Mouse (Mus musculus) left cerebral cortex, postnatal 25 days (tissue): ENCODE data around the gene Gm38392. TPM values are rescaled to one million over a fixed set of nuclear protein-coding genes. Genes with fewer than 3 reads are reported as not detected.
"Not testable (repeated sequence)": the region's sequence is repeated elsewhere in the genome, so short reads cannot be mapped to it uniquely, and the experiment has no call there.

Experiments used
- DNase-seq, 2 experiments: peaks; one replicate each; pipeline ENCODE4 v3.0.0; 2022; ENCODE audit warnings: low spot score in 2 of 2, mixed read lengths in 1 of 2
- intact Hi-C: fragments of 180-260 bp; cut with DNase I; formaldehyde crosslinking; loops from one replicate; pipeline ENCODE4 v1.15.1; 2025
- total RNA-seq, 2 experiments: library from RNA; stranded (reverse); gene quantifications; 2 replicates each; pipeline ENCODE4 v1.2.3; 2021

Gene Gm38392
- total RNA-seq, 2 experiments from 2014 or later = 0.37 to 0.41 TPM

DNA sequence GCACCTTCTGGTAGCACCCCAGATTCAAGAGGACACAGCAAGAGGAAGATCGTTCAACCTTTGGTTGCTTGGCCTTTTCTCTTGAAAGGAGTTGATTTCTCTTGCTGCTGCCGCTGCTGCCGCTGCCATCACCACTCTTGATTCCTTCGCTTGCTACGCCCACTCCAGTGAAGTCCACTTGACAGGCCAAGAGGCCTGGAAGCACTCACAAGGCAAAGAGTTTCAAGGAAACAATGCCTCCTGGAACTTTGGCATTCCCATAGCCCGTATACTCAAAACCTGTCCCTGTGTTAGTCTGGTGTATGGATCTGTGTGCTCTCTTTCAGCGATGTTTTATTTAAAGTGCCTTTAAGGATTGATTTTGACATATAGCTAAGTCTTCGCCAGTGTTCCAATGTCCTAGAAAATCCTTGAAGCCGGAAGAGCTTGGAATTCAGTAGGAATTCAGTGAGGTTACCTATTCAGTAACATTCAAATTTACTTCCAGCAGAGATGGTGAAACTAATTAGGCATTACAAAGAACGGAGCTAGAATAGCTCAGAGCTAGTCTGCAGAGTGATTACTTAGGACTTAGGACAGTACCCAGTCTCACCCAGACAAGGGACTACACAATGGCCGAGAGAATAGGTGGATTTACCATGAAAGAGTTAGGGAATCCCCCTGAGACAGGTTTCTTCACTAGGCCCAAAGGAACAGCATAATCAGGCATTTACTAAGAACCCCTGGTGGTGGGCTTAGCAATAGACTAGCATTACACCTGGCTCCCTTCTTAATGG is 5.7 kb downstream of the Gm38392 start:
- DNase-seq, intact Hi-C loops: not testable (repeated sequence)

DNA sequence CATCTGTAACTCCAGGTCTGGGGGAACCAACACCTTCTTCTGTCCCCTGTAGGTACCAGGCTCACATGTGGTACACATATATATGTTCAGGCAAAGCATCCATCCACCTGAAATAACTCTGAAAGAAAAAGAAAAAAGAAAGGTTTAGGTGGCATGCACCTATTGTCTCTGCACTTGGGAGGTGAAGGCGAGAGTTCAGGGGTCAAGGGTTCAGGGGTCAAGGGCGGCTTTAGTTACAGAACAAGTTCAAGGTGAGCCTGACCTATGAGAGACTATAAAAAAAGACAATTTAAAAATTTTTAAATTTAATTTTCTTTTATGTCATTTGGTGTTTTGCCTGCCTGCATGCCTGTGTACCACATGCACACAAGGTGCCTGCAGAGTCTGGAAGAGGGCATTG is 7.0 kb downstream of the Gm38392 start:
- DNase-seq = no peak
- intact Hi-C loops = no loop called here

DNA sequence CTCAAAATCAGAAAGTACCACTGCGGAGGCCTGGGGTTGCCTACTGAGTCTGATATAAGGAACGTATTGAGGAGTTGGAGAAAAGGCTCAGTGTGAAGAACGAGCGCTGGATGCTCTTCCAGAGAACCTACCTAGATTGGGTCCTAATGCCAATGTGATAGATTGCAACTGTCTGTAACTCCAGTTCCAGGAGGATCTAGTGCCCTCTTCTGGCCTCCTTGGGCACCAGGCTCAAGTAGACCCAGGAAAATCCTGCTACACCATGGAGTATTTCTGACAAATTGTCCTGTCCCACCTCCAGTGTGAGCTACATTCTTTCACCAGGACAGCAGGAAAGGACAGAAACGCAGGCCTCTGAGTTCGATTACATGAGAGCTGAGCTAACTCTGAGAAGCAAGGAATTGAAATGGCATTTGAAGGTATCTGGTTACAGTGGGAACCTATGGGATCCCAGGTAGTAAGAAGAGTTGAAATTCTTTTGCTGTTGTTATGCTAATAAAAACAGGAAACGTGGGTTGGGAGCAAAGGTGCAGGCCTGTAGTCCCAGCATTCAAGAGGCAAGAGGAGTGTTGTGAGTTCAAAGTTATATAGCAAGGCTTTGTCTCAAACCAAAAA is 10.4 kb downstream of the Gm38392 start:
- intact Hi-C loops = loop anchor here (2.0 kb wide), 1 partner anchor 32 kb away; no protein-coding TSS in a partner anchor

DNA sequence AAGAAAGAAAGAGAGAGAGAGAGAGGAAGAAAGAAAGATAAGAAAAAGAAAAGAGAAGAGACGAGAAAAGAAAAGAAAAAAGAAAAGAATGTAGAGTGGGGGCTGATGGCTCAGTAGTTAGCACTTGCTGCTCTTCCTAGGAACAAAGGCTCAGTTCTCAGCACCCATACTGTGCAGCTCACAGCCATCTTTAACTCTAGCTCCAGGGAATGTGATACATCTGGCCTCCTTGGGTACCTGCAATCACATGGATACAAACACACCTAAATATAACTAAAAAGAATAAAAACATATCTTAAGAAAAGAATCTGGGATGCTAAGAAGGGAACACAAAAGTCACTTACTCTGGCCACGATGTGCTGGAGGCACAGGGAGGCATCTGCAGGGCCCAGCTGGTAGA is 10.9 kb downstream of the Gm38392 start:
- intact Hi-C loops = loop anchor here (2.0 kb wide), 1 partner anchor 31 kb away; no protein-coding TSS in a partner anchor
- no peak for DNase-seq

More for the DNA sequence above, 10.4 kb downstream of the Gm38392 start:
- DNase-seq = peak in 1 of 2 experiments; percentile 43

DNA sequence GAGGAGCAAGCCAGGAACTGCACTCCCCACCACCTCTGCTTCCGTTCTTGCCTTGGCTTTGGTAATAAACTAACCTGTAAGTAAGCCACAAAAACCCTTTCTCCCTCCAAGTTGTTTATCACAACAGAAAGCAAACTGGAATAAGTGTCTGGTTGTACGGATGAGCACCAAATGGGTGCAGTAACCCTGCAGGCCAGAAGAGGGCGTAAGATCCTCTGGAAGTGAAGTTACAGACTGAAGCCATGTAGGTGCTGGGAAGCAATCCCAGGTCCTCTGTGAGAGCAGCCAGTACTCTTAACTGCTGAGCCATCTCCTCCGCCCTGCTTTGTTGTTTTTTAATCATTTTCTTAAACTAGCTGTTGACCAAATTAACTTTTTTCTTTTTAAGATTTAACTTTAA is 13.0 kb downstream of the Gm38392 start:
- no peak for DNase-seq
- intact Hi-C loops = no loop called here

DNA sequence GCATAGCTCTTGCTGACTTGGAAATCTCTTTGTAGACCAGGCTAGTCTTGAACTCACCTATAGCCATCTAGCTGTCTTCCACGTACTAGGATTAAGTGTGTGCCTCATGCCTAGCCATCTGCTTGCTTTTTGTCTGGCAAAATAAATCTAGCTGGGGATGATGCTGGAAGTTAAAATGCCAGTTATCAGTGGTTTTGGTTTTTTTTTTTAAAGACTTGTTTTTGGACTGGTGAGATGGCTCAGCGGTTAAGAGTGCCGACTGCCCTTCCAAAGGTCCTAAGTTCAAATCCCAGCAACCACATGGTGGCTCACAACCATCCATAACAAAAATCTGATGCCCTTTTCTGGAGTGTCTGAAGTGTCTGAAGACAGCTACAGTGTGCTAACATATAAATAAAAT is 15.2 kb downstream of the Gm38392 start:
- intact Hi-C loops = no loop called here
- DNase-seq = no peak

DNA sequence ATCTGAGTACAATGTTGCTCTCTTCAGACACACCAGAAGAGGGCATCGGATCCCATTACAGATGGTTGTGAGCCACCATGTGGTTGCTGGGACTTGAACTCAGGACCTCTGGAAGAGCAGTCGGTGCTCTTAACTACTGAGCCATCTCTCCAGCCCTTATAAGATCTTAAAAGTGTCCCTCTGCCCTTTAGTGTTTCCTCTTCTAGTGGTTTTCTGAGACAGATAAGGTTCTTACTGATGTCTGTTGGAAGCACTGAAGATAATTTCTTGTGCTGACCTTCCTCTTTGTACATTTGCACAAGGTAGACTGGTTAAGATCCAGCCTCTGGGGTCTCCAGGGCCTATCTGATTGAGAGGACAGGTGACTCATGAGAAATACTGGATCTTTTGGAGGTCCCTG is 15.7 kb downstream of the Gm38392 start:
- DNase-seq, intact Hi-C loops: not testable (repeated sequence)

DNA sequence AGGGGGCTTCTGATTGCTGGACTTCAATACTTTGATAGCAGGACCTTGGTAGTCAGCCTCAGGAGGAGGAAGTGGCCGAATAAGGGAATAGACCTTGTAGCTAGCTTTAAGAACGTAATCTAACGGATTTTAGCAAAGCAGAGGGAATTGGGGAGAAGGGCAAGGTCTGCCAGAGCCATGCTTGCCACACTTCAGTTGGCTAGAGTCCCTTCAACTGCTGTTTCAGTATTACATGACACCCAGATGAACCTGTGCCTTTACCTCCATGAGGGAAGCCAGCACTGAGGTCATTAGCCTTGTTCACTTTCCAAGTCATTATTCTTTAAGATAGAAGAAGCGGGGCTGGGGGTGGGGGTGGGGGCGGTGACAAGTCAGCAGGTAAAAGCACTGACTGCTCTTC is 18.0 kb downstream of the Gm38392 start:
- DNase-seq = no peak
- intact Hi-C loops = no loop called here

DNA sequence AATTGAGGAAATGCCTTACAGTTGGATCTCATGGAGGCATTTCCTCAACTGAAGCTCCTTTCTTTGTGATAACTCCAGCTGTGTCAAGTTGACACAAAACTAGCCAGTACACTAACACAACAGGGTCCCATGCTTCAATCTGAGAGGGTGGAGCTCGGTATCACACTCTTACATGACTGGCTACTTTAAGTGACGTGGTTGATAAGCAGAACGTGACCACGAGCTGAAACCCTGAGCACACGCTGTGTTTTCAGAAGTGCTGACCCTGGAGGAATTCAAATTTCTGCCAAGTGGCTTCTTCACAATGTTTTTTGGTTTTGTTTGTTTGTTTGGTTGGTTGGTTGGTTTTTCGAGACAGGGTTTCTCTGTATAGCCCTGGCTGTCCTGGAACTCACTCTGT is 19.0 kb downstream of the Gm38392 start:
- intact Hi-C loops, DNase-seq: not testable (repeated sequence)

DNA sequence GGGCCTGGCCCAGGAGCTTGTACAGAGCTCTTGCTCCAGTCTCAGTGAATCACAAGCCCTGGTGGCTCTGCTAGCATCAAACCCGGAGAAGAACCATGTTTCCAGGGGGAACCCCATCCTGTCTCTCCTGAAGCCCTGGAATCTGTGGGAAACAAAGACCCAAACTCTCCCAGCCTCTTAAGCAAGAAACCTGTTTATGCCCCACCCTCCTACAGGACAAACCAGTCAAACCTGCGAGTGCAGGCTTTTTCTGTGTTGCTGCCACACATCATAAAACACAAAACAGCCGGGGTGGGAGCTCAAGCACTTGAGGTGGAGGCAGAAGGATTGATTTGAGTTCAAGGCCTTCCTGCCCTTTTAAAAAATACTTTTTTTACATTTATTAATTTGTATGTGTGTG is 24.7 kb downstream of the Gm38392 start:
- intact Hi-C loops = no loop called here
- no peak for DNase-seq

DNA sequence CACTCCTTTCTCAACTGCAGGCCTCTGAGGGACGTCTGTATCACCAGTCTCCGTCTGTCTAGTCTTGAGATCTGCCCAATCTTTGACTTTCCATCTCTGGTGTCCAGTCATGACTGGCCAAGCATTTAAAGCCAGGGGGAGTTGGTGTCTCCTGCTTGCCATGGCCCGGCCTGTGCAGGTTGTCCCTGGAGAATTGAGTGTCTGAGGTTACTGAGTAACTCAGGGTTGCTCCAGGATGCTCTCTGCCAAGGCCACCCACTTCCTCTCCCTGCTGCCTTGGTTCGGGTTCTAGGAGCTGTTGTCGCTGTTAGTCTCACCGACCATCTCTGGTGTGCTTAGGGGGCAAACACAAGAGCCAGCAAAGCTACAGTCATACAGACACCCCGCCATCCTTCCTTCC is 30.6 kb downstream of the Gm38392 start:
- DNase-seq = no peak
- intact Hi-C loops = no loop called here

DNA sequence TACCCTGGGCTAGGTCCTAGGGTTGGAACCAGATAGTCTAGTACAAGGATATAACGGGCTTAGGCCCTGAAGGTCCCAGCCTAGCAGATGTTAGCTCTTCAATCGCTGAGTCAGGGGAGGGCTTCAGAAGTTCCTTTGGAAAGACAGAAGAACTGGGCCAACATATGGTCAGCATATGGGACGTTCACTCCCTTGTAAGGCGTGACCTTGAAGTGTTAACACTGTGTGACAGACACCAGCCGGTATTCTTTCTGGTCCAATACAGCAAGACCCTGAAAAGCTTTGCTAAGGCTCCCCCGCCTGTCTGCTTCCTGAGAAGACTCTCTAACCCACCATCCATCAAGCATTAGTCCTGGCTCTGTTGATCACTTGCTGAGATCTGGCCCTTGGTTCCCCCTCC is 31.1 kb downstream of the Gm38392 start:
- intact Hi-C loops = no loop called here
- DNase-seq = no peak

DNA sequence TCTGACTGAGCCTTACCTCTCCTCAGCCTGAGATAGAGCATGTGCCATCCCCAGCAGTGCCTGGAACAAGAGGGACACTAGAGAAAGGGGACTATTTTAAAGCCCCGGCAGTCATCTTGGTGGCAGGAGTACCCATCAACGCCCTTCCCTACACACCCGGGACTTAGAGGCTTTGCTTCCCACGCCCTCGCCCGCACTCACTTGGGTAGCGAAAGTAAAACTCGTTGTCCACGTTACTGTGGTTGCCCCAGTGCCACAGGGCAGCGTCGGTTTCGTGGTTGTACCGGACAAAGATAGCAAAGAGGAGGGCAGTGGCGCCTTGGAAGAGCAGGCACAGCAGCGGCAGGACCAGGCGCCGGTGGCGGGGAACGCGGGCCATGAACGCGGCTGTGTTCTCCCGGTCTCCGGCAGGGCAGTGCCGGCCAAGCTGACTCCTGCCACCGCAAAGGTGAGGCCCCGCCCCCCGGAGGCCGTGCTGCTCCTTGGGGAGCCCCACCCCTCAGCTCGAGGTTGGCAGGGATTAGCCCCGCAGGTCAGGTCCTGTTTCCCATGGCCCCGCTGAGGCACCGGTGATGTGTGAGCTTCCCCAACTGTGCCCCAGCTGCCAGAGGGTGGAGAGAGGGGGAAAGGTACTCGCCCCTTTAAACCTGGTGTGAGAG is 32.6 kb downstream of the Gm38392 start, which contains the start of gene Rhbg:
Gene Rhbg (minus strand): TSS at position 442 of the 659 bp plus-strand sequence.
- DNase-seq = no peak
- intact Hi-C loops = no loop called here

DNA sequence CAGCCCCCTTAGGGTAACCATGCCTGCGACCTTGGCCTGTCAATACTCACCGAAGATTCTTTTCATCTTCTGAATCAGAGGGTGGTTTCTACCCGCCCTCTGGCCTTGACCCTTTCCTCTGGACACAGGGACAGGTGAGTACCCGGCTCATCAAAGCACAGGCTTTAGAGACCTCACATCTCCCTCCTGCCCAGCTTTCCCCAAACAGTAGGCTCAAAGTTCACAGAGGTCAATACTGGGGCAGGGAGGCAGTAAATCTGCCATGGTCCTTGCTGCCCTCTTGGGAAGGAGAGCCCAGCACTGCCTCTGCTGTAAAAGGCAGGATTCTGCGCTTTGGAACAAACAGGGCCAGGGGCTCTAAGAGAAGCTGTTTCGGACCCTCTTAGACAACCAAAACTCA is 34.3 kb downstream of the Gm38392 start:
- intact Hi-C loops = no loop called here

DNA sequence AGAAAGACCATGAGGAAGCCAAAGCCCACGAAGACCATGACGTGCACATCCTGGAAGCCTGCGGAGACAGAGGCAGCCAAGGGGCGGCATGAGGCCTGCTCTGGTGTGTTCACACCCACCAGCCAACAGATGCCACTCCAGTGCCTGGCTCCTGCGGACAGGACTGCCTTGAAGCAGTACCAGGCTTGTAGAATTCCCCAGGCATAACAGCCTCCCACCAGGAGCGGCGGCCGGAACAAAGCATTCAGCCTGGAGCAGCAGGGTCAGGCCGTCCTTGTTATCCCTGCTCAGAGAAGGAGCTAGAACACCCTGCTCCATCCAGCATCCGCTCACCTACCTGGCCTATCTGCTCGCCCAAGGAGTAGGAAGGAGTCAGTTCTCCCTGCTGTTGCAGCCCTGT is 38.6 kb downstream of the Gm38392 start:
- intact Hi-C loops = no loop called here
- DNase-seq = peak in 1 of 2 experiments; percentile 5

More for the DNA sequence above, 34.3 kb downstream of the Gm38392 start:
- no peak for DNase-seq

DNA sequence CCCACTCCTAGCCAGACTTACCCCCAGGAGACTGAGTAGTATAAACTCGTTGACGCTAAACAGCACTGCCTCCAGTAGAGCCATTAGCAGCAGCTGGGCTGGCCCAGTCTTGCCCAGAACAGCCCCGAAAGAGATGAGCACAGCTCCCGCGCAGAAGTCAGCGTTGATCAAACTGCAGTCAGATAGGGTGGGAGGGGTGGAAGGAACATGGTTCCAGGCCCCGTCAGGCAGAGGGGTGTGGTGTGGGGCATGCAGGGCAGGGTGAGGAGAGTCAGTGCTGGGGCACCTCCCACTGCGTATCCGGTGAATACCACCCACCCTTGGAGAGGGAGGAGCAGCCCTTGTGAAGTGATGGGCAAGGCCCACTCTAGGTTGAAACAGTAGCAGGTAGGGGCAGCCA is 39.3 kb downstream of the Gm38392 start:
- intact Hi-C loops = no loop called here
- no peak for DNase-seq

DNA sequence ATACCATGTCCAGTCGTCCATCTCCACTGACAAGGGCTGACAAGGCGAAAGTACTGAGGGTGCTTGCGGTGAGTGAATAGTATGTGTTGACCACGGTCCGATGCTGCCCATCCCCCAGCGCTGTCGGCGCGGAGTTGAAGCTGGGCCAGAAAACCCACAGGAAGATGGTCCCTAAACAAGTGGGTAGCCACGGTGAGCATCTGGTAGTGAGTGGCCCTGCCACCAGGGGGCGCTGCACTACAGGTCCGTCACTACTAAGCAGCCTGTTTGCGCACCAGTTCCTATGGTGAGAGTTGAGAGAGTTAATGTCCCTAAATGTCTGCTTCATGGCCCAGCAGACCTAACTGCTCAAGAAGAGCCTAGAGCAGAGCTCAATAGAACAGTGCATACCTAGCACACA is 41.2 kb downstream of the Gm38392 start:
- intact Hi-C loops = loop anchor here (2.0 kb wide), 1 partner anchor 31 kb away; no protein-coding TSS in a partner anchor
- peak; percentile 73 to 75 for DNase-seq

DNA sequence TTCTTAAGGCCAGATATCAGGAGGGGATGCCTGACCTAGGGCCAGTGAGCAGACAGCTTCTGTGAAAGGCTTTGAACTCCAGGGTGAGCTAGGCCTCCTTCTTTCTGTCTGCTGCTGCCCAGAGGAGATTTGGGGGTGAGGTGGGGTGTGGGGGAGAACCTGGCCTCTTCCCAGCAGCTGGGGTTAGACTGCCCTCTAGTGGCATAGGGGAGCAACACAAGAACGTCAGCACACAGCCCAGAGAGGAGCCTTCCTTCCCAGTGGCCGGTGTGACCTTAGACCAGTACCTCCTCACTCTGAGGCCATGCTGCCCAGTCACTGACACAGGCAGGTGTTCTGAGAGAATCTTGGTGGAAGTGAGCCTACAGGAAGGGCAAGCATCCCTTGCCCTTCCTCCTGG is 42.9 kb downstream of the Gm38392 start:
- intact Hi-C loops = loop anchor here (2.0 to 5.0 kb wide), 2 partner anchors 33 to 157 kb away; no protein-coding TSS in a partner anchor
- DNase-seq = peak in 1 of 2 experiments; percentile 51

DNA sequence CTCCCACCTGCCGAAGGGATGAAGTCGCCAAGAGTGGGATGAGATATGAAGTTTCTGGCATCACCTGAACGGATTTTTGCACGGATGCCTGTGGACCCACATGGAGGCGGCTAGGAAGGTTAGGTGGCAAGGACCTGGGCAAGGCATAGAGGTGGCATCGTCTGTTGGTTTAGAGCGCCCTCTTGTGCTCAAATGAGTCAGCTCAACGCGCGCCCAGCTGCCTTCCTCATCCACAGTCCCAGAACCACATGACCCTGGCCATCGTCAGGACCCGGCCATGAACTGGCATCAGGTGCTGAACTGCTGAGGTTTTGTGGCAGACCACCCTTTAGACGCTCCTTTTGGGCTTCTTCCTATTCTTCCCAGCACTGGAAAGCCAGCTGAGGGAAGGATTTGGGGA is 44.5 kb downstream of the Gm38392 start:
- peak; percentile 86 to 87 for DNase-seq
- intact Hi-C loops = loop anchor here (1.0 to 5.0 kb wide), 2 partner anchors 50 to 155 kb away; no protein-coding TSS in a partner anchor
